Mouse (Mus musculus) cerebellum, adult 2 months (tissue): ENCODE measurements at regions not wholly inside any gene's neighbourhood (a gene's known extent, or its start where the extent isn't known, plus 50 kb on each side); places are given as distances from the start of the nearest gene placed in this dataset.

Experiments
- DNase-seq, 2 experiments: peaks; one replicate each; pipeline ENCODE4 v3.0.0; 2021
- H3K27ac ChIP-seq: fragments of 200-500 bp; 2 replicates; pipeline ENCODE4 v1.5.1; 2012; ENCODE audit warnings: low read length, control low read depth, inconsistent platforms; ENCODE audit not compliant: insufficient read depth
- H3K27me3 ChIP-seq: fragments of 200-500 bp; 2 replicates; pipeline ENCODE4 v1.6.1; 2012; ENCODE audit warnings: inconsistent platforms, mild to moderate bottlenecking, low read length, moderate library complexity; ENCODE audit not compliant: control insufficient read depth, insufficient read depth
- H3K4me1 ChIP-seq: fragments of 200-500 bp; 2 replicates; pipeline ENCODE4 v1.6.1; 2011; ENCODE audit warnings: low read length; ENCODE audit not compliant: control insufficient read depth, insufficient read depth
- H3K4me3 ChIP-seq: fragments of 200-500 bp; replicated peaks from 2 replicates; pipeline ENCODE3; 2011; ENCODE audit warnings: mild to moderate bottlenecking, low read depth, low read length, control low read depth; ENCODE audit not compliant: insufficient read depth
- CTCF ChIP-seq: fragments of 200-500 bp; IDR thresholded peaks from 2 replicates; pipeline ENCODE4 v1.5.1; 2011; ENCODE audit warnings: low read depth, mild to moderate bottlenecking, control low read depth, low read length, moderate library complexity, borderline replicate concordance; ENCODE audit not compliant: insufficient read depth
- POLR2A ChIP-seq: fragments of 200-500 bp; IDR thresholded peaks from 2 replicates; pipeline ENCODE4 v1.6.1; 2011; ENCODE audit warnings: low read length, control low read depth, borderline replicate concordance; ENCODE audit not compliant: insufficient read depth
- WGBS: fragments of 180-500 bp; shearing (Covaris S2); methylation state at CpG from one replicate; pipeline ENCODE4 v1.1.7; 2018; 5-methylcytosine and 5-hydroxymethylcytosine counted together

DNA sequence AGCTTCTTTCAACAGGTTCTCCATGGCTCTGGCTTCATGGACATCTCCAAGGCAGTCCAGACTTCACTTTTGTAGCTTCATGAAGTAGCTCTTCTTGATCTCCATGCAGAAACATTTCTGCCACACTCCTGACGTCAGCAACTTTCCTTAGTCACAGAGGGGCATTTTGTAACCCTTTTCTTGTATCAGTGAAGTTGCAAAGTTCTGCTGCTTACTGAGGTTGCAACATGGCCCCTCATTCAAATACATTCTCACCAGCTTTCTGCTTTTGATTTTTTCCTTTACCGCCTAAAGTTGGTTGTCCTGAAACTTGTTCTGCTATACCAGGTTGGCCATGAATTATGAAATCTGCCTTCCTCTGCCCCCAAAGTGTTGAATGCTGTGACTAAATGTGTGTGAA, 389.4 kb upstream of the Mef2c start:
- 83% methylated on average over 2 of the region's 2 CpGs for WGBS
- no peak for TF ChIP-seq POLR2A
- TF ChIP-seq CTCF: no peak

GRCm38 (mm10) chr13:83115691-83116090, 388.1 kb upstream of the Mef2c start:
- Histone ChIP-seq H3K27me3 (no peaks in the 10 kb centered on the region), H3K4me1 (no peaks in the 10 kb centered on the region; the same call in 1 of the 2 replicates), H3K27ac (no peak overlapping the region), H3K4me3 (no peak overlapping the region)
- TF ChIP-seq POLR2A (no peak), CTCF (no peak)
- WGBS: 94% methylated on average over 2 of the region's 2 CpGs
- no peak for DNase-seq

More for the DNA sequence above, 389.4 kb upstream of the Mef2c start:
- no peaks in the 10 kb centered on the region for H3K27me3 ChIP-seq
- H3K27ac ChIP-seq: no peak overlapping the region
- no peak overlapping the region for H3K4me3 ChIP-seq
- no peak for DNase-seq
- no peaks in the 10 kb centered on the region; the same call in 1 of the 2 replicates for H3K4me1 ChIP-seq

DNA sequence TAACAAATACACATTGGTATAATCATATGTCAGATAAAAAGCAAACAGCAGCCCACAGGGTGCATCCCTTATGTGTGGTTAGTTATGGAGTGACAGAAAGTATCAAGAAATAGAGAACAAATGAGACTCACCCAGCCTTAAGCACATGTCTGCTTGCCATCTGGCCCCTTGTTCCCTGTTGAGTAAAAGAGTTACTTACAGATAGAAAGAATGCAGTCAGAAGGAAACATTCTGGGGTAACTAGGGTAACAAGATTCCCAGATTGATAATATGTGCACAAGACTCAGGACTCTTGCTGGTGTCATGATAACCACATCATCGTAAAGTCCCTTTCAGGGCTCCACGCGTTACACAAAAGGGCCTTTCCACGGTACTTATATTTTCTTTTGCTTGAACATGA, 383.5 kb upstream of the Mef2c start:
- Histone ChIP-seq H3K4me1 (no peaks in the 10 kb centered on the region), H3K27ac (no peak overlapping the region), H3K4me3 (no peak overlapping the region), H3K27me3 (no peaks in the 10 kb centered on the region)
- WGBS: 40% methylated on average over 4 of the region's 4 CpGs
- no peak for TF ChIP-seq CTCF
- TF ChIP-seq POLR2A: no peak
- DNase-seq: no peak

DNA sequence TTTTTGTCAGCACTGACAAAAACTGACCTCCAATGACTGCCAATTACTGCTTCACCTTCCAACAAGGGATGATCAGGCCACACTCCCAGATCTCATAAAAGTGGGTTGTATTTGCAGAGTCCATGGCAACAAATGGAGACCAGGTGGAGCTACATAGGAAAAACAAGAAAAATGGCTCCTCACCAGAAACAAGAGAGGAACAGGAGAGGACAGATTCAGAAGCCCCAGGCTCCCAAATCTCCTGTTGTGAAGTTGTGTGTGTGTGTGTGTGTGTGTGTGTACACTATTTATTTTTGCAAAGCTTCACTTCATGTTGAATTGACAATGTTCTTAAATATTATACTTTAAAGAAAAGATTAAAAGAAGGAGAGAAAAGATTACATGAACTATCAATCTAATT, 380.2 kb upstream of the Mef2c start:
- H3K4me3 ChIP-seq: no peak overlapping the region
- H3K27me3 ChIP-seq: no peaks in the 10 kb centered on the region
- no peak for DNase-seq
- TF ChIP-seq CTCF: no peak
- no peak for TF ChIP-seq POLR2A
- no peak overlapping the region for H3K27ac ChIP-seq
- H3K4me1 ChIP-seq: no peaks in the 10 kb centered on the region

GRCm38 (mm10) chr13:83124651-83125050, 379.2 kb upstream of the Mef2c start:
- H3K27ac ChIP-seq: no peak overlapping the region
- H3K4me3 ChIP-seq: no peak overlapping the region
- no peaks in the 10 kb centered on the region for H3K27me3 ChIP-seq
- no peak for TF ChIP-seq CTCF
- 21% methylated on average over 2 of the region's 2 CpGs for WGBS
- no peak for DNase-seq
- H3K4me1 ChIP-seq: no peaks in the 10 kb centered on the region

- Histone ChIP-seq H3K4me1 (no peaks in the 10 kb centered on the region; the same call in 1 of the 2 replicates), H3K27me3 (no peaks in the 10 kb centered on the region), H3K27ac (no peak overlapping the region), H3K4me3 (no peak overlapping the region)
- no peak for DNase-seq
- WGBS: 97% methylated on average over 2 of the region's 2 CpGs
- TF ChIP-seq CTCF (no peak), POLR2A (no peak)
Observed at GRCm38 (mm10) chr13:83126438-83126837, 377.4 kb upstream of the Mef2c start.

DNA sequence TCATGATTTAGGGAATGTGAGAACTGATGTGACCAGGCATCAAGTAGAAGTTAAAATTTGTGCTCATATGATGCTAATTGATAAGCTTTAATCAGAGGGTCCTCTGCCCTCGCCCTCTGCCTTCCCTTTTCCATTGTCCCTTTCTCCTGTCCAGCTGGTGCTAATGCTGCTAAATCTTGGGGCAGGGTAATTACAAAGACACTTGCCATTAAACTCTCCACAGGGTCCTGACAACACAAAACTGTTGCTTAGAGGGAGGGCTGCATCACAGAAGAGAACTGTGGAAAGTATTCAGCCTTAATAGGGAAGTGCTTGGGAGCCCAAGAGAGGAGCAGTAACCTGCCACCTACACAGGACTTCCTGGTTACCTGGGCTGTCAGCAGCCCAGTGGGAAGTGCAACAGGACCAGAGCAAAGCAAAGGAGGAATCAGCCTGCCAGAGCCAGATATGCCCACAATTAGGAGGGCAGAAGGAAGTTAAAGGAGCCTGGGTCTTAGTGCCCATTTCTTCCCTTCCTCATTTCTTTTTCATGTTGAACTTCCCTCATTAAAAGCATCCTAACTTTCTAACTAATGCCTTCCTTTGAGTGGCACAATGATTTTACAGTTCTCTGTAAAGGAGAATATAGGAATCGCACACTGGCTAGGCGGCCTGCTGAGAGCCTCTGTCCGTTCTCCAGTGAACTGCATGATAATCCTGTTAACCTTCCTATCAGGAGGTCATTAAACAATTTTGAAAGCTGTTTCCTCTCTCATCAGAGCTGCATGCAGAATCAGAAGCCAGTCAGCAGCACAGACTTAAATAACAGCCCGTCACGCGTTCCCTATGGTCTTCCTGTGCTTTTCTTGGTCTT, 372.5 kb upstream of the Mef2c start:
- Histone ChIP-seq H3K27ac (no peak overlapping the region), H3K27me3 (no peaks in the 10 kb centered on the region), H3K4me3 (no peak overlapping the region), H3K4me1 (no peaks in the 10 kb centered on the region; the same call in 1 of the 2 replicates)
- no peak for DNase-seq
- WGBS: 29% methylated on average over 7 of the region's 7 CpGs
- TF ChIP-seq POLR2A (no peak), CTCF (no peak)

DNA sequence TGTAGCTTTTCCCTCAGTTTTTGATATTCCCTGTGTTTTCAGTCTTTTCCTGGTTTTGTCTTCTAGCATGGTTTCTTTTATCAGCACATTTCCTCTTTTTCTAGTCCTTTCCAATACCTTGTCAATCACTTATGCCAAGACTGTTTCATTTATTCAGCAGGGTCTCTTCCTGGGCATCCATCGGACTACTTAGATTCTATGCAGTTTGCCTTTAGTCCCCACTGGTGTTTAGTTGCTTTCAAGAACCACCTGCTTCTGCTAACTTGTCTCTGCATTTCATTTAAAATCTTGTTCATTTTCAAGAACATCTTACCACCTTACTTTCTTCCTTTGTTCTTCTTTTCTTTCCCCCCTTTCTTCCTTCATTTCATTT, 371.9 kb upstream of the Mef2c start:
- 61% methylated on average over 1 of the region's 1 CpGs for WGBS
- Histone ChIP-seq H3K27me3 (no peaks in the 10 kb centered on the region), H3K27ac (no peak overlapping the region), H3K4me3 (no peak overlapping the region), H3K4me1 (no peaks in the 10 kb centered on the region; the same call in 1 of the 2 replicates)
- TF ChIP-seq CTCF: no peak
- TF ChIP-seq POLR2A: no peak
- DNase-seq: no peak
